Mouse (Mus musculus): ENCODE measurements around the gene Bmp2. TPM values are rescaled to one million over a fixed set of nuclear protein-coding genes. Genes with fewer than 3 reads are reported as not detected.

The Bmp2 gene
- total RNA-seq (2021) (1 to 10 TPM; 1.6 to 1.8 TPM), polyA plus RNA-seq (2012; rRNA removed) (0.59 and 0.96 TPM in 2 replicates)
- long read RNA-seq, partial matches to known transcripts, result 0 of 3 reads
- long read RNA-seq, other reads (novel, unspliced or antisense), result 0 of 3 reads

DNA sequence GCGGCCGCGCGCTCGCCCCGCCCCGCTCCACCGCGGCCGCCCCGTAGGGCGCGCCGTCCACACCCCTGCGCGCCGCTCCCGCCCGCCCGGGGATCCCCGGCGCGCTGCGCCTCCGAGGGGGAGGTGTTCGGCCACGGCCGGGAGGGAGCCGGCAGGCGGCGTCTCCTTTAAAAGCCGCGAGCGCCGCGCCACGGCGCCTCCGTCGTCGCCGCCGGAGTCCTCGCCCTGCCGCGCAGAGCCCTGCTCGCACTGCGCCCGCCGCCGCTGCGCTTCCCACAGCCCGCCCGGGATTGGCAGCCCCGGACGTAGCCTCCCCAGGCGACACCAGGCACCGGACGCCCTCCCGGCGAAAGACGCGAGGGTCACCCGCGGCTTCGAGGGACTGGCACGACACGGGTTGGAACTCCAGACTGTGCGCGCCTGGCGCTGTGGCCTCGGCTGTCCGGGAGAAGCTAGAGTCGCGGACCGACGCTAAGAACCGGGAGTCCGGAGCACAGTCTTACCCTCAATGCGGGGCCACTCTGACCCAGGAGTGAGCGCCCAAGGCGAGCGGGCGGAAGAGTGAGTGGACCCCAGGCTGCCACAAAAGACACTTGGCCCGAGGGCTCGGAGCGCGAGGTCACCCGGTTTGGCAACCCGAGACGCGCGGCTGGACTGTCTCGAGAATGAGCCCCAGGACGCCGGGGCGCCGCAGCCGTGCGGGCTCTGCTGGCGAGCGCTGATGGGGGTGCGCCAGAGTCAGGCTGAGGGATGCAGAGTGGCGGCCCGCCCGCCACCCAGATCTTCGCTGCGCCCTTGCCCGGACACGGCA, at the start of gene Bmp2:
Gene Bmp2 (plus strand): TSS at position 129 of the 811 bp plus-strand sequence.
- Histone ChIP-seq H3K4me3 (peak within 1 kb of the TSS; percentile 60), H3K36me3 (ENCODE audit: control insufficient read depth, insufficient read depth, low read length) (no peaks in the 10 kb centered on the region), H3K4me1 (ENCODE audit: control insufficient read depth, insufficient read depth, low read length) (no peaks in the 10 kb centered on the region; the same call in 1 of the 2 replicates), H3K9ac (ENCODE audit: low read depth, low read length) (peak within 1 kb of the TSS; percentile 74), H3K27ac (peak within 1 kb of the TSS; percentile 54), H3K27me3 (ENCODE audit: control insufficient read depth, insufficient read depth, low read length) (peaks cover 9% of the 10 kb centered on the region; the same call in 1 of the 2 replicates), H3K79me2 (replicated peaks; ENCODE audit: control insufficient read depth, insufficient read depth, low read length) (no peaks in the 10 kb centered on the region)
- TF ChIP-seq POLR2A (IDR thresholded peaks at IDR 0.05; ENCODE audit: insufficient read depth, low read depth, low read length) (0 out of 2 replicates have a peak, but pooled peaks have one; percentile 27), EP300 (IDR thresholded peaks at IDR 0.05; ENCODE audit: insufficient read depth, low read depth, low read length) (no peak), CTCF (IDR thresholded peaks at IDR 0.05) (peak; percentile 31; the same call in 1 of the 2 replicates)
- peak; percentile 84 for DNase-seq
- WGBS, result under 1% methylated on average over 108 of the region's 110 CpGs
- intact Hi-C loops (cut with DNase I), result loop anchor here (5.0 to 10.0 kb wide), 3 partner anchors 117 to 930 kb away; no protein-coding TSS in a partner anchor

DNA sequence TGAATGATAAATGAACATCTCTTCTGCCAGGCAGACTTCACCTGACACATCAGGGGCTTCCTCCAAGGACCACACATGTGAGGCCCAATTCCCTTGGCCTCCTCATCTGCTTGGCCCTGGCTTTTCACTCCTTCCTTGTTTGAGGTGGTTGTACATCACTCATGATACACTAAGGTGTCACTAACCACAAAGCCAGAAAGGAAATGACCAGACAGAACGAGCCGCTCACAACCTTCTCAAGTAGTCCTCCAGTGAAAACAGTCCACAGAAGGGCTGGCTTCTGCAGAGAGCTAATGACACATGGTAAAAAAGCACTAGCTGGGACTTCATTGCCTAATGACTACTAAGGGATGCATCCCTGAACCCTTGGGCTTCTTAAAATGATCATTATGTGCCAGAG, 46.3 kb upstream of the Bmp2 start:
- intact Hi-C loops (cut with DNase I), result no loop called here
- H3K4me1 ChIP-seq (ENCODE audit: control insufficient read depth, insufficient read depth, low read length), result no peaks in the 10 kb centered on the region
- H3K36me3 ChIP-seq (ENCODE audit: control insufficient read depth, insufficient read depth, low read length), result no peaks in the 10 kb centered on the region
- H3K27ac ChIP-seq, result no peak overlapping the region
- H3K27me3 ChIP-seq (ENCODE audit: control insufficient read depth, insufficient read depth, low read length), result no peaks in the 10 kb centered on the region
- no peak overlapping the region for H3K4me3 ChIP-seq
- H3K9ac ChIP-seq (ENCODE audit: low read depth, low read length), result no peak overlapping the region
- no peak for DNase-seq
- H3K79me2 ChIP-seq (replicated peaks; ENCODE audit: control insufficient read depth, insufficient read depth, low read length), result no peaks in the 10 kb centered on the region
- whole genome bisulfite sequencing, result 91% methylated on average over 2 of the region's 2 CpGs
- TF ChIP-seq CTCF (IDR thresholded peaks at IDR 0.05) (no peak), EP300 (IDR thresholded peaks at IDR 0.05; ENCODE audit: insufficient read depth, low read depth, low read length) (no peak)

DNA sequence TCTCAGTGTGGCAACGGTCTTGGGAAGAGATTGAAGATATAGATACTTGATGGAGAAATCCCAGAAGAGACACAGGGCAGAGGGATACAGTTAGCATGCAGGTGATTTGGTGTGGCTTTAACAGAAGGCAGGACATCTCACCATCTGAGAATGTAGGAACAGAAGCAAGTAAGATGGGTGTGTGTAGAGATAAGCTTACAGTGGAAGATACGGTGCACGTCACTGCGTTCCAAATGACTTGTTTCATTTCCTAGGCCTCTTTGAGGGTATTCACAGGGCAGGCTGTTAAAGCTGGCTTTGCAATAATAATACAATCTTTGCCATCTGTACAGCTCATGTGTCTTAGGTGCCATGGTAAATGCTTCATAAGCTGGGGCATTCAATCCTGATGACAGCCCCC, 44.9 kb upstream of the Bmp2 start:
- H3K4me3 ChIP-seq, result no peak overlapping the region
- no peaks in the 10 kb centered on the region for H3K36me3 ChIP-seq (ENCODE audit: control insufficient read depth, insufficient read depth, low read length)
- H3K27ac ChIP-seq, result no peak overlapping the region
- H3K27me3 ChIP-seq (ENCODE audit: control insufficient read depth, insufficient read depth, low read length), result no peaks in the 10 kb centered on the region
- H3K79me2 ChIP-seq (replicated peaks; ENCODE audit: control insufficient read depth, insufficient read depth, low read length), result no peaks in the 10 kb centered on the region
- no peak for DNase-seq
- no peak for TF ChIP-seq POLR2A (IDR thresholded peaks at IDR 0.05; ENCODE audit: insufficient read depth, low read depth, low read length)
- TF ChIP-seq EP300 (IDR thresholded peaks at IDR 0.05; ENCODE audit: insufficient read depth, low read depth, low read length), result no peak
- TF ChIP-seq CTCF (IDR thresholded peaks at IDR 0.05), result no peak
- no peaks in the 10 kb centered on the region for H3K4me1 ChIP-seq (ENCODE audit: control insufficient read depth, insufficient read depth, low read length)
- WGBS, result 72% methylated on average over 4 of the region's 4 CpGs
- no peak overlapping the region for H3K9ac ChIP-seq (ENCODE audit: low read depth, low read length)
- intact Hi-C loops (cut with DNase I), result no loop called here

DNA sequence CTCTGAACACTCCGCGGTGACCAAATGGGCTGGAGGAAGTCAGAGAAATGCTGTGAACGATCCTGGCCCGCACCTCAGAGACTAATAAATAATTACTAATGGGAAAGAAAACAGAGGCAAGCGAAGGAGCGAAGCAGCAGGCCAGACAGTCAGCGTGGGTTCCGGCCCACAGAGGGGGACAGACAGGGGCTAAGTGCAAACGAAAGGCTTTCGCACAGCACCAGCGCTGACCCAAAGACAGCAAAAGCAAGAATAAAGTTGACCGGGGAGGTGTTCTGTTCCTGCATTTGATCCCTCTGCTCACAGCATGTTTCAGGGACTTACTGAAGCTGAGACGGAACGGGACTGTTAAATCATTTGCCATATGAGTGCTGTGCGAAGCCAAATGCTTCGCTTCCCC, 42.8 kb upstream of the Bmp2 start:
- H3K9ac ChIP-seq (ENCODE audit: low read depth, low read length), result no peak overlapping the region
- no peak overlapping the region for H3K4me3 ChIP-seq
- H3K27ac ChIP-seq, result no peak overlapping the region
- TF ChIP-seq CTCF (IDR thresholded peaks at IDR 0.05), result no peak
- TF ChIP-seq POLR2A (IDR thresholded peaks at IDR 0.05; ENCODE audit: insufficient read depth, low read depth, low read length), result no peak
- TF ChIP-seq EP300 (IDR thresholded peaks at IDR 0.05; ENCODE audit: insufficient read depth, low read depth, low read length), result no peak
- no peaks in the 10 kb centered on the region for H3K79me2 ChIP-seq (replicated peaks; ENCODE audit: control insufficient read depth, insufficient read depth, low read length)
- H3K27me3 ChIP-seq (ENCODE audit: control insufficient read depth, insufficient read depth, low read length), result no peaks in the 10 kb centered on the region
- H3K36me3 ChIP-seq (ENCODE audit: control insufficient read depth, insufficient read depth, low read length), result no peaks in the 10 kb centered on the region
- 89% methylated on average over 16 of the region's 16 CpGs for WGBS
- no peak for DNase-seq
- H3K4me1 ChIP-seq (ENCODE audit: control insufficient read depth, insufficient read depth, low read length), result no peaks in the 10 kb centered on the region
- intact Hi-C loops (cut with DNase I), result no loop called here

DNA sequence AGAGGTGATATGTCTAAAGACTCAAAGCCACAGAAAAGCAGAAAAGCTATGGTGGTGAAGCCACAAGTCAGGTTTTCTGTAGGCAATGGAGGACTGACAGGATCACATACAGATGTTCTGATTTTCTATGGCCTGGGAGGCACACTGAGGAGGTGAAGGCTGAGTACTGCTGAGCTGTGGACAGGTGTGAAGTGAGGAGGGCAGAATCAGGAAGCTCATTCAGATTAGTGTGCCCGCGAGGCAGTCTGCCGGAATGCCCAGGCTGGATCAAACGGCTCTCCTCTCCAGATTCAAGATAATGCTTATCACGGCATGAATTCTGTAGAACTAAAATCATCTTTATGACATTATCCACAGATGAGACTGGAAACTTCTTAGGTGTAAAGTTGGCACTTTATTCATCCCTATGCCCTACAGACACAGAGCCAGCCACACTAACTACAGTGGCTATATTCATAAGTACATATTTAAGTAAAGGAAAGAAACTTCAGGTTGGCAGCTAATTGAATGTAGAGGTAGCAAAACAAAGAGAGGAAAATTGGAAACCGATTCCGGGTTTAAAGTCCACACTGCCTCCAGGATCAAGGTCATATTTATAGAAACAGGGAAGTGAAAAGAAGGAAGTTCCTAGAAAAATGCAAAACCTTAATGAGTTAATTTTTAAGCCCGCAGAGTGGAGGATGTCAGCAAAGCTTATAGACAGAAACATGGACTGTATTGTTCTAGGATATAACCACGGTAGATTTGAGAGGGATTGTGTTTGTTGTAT, 40.8 kb upstream of the Bmp2 start:
- Histone ChIP-seq H3K4me1 (ENCODE audit: control insufficient read depth, insufficient read depth, low read length) (no peaks in the 10 kb centered on the region), H3K79me2 (replicated peaks; ENCODE audit: control insufficient read depth, insufficient read depth, low read length) (no peaks in the 10 kb centered on the region), H3K27ac (no peak overlapping the region), H3K4me3 (no peak overlapping the region), H3K36me3 (ENCODE audit: control insufficient read depth, insufficient read depth, low read length) (no peaks in the 10 kb centered on the region), H3K27me3 (ENCODE audit: control insufficient read depth, insufficient read depth, low read length) (no peaks in the 10 kb centered on the region), H3K9ac (ENCODE audit: low read depth, low read length) (no peak overlapping the region)
- WGBS, result 34% methylated on average over 9 of the region's 9 CpGs
- no peak for DNase-seq
- intact Hi-C loops (cut with DNase I), result no loop called here
- no peak for TF ChIP-seq POLR2A (IDR thresholded peaks at IDR 0.05; ENCODE audit: insufficient read depth, low read depth, low read length)
- no peak for TF ChIP-seq EP300 (IDR thresholded peaks at IDR 0.05; ENCODE audit: insufficient read depth, low read depth, low read length)
- TF ChIP-seq CTCF (IDR thresholded peaks at IDR 0.05), result no peak

Measured in heart, adult 2 months (tissue).